Mouse (Mus musculus) C2C12 (cell line): Measurements from ENCODE around the gene Arhgef7.

ENCODE experiments used
- CEBPB ChIP-seq: IDR thresholded peaks from one replicate; pipeline ENCODE4 v1.6.1; 2011; ENCODE audit warnings: low read depth, mild to moderate bottlenecking, control low read depth, moderate library complexity
- CTCF ChIP-seq: IDR thresholded peaks from one replicate; pipeline ENCODE4 v1.5.1; 2011; ENCODE audit not compliant: control insufficient read depth, insufficient read depth, insufficient read length
- MAX ChIP-seq: IDR thresholded peaks from one replicate; pipeline ENCODE4 v1.6.1; 2011; ENCODE audit warnings: mild to moderate bottlenecking, control low read depth
- MYOD1 ChIP-seq: IDR thresholded peaks from one replicate; pipeline ENCODE4 v1.6.1; 2011; ENCODE audit warnings: low read depth; ENCODE audit not compliant: control insufficient read depth, insufficient read length
- MYOG ChIP-seq: IDR thresholded peaks from one replicate; pipeline ENCODE4 v1.6.1; 2011; ENCODE audit not compliant: control insufficient read depth, insufficient read length; ENCODE audit errors: extremely low read depth
- USF1 ChIP-seq: IDR thresholded peaks from one replicate; pipeline ENCODE4 v1.6.1; 2011; ENCODE audit warnings: low read depth, mild to moderate bottlenecking, control low read depth, moderate library complexity

DNA sequence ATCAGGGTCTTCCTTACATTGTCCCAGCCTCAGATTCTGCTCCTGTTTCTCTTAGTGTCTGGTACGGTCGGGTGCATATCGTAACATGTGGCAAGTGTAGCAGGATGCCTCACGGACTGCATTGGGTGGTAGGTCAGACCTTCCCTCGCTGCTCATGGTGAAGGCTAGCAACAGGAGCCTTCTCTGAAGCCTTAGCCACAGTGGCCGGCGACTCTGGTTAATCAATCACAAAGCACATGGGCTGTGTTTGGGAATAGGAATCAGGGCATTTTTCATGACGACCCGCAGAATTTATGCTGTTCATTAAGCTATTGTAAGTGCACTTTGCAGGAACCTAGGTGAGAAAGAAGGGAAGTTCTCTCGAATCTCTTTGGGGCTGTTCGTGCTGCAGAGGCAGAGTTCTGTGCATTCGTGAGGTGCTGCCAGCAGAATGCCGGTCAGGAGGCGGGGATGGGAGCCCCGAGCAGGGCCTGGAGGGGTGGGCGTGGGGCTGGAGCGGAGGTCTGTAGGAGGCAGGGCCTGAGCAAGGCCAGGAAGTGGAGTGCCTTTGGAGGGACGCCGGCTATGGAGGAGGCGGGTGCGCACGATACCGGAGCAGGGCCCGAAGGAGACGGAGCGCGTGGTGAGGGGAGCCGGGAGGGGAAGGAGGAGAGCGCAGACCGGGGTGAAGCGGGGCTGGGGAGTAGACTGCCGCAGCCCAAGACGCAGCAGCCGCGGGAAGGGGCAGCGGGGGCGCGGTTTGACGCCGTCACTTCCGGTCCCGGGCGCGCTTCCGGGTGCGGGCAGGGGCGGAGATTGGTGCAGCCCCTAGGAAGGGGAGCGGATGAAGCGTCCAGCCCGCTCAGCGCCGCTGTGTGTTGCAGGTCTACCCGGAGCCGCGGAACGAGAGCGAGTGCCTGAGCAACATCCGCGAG, 30.3 kb downstream of the Arhgef7 start:
- TF ChIP-seq MYOD1 (no peak), CTCF (no peak), MAX (no peak), MYOG (no peak), CEBPB (no peak), USF1 (no peak)
